Mouse (Mus musculus) embryonic facial prominence, embryonic 10.5 days (tissue): ENCODE data around the gene Eri2. TPM values are rescaled to one million over a fixed set of nuclear protein-coding genes. Genes with fewer than 3 reads are reported as not detected.
"Not testable (repeated sequence)": the region's sequence is repeated elsewhere in the genome, so short reads cannot be mapped to it uniquely, and the experiment has no call there.

ENCODE experiments used
- DNase-seq: peaks from one replicate; pipeline ENCODE4 v3.0.0-alpha.2; 2017; ENCODE audit warnings: low spot score
- H3K27ac ChIP-seq: fragments of 300-500 bp; sonication (generic); replicated peaks from 2 replicates; pipeline ENCODE4 v1.5.1; 2016; ENCODE audit warnings: mild to moderate bottlenecking
- H3K27me3 ChIP-seq: fragments of 300-500 bp; sonication (generic); replicated peaks from 2 replicates; pipeline ENCODE4 v1.6.1; 2016; ENCODE audit warnings: low read depth, mild to moderate bottlenecking; ENCODE audit not compliant: poor library complexity, severe bottlenecking
- H3K36me3 ChIP-seq: fragments of 300-500 bp; sonication (generic); replicated peaks from 2 replicates; pipeline ENCODE4 v1.6.1; 2016; ENCODE audit warnings: mild to moderate bottlenecking, moderate library complexity
- H3K4me1 ChIP-seq: fragments of 300-500 bp; sonication (generic); 2 replicates; pipeline ENCODE4 v1.6.1; 2016
- H3K4me3 ChIP-seq: fragments of 300-500 bp; sonication (generic); 2 replicates; pipeline ENCODE4 v1.5.1; 2016; ENCODE audit warnings: mild to moderate bottlenecking, moderate library complexity
- H3K9me3 ChIP-seq: fragments of 300-500 bp; sonication (generic); 2 replicates; pipeline ENCODE4 v1.6.1; 2016; ENCODE audit warnings: mild to moderate bottlenecking
- WGBS: fragments of 180-500 bp; shearing (Covaris S2); methylation state at CpG from one replicate; pipeline ENCODE4 v1.1.7; 2016; 5-methylcytosine and 5-hydroxymethylcytosine counted together
- polyA plus RNA-seq: library from polyadenylated mRNA; unstranded; fragments of >200 nt; fragmentation: Nextera tagmentation; extraction: Ambion mirVana; gene quantifications from 2 replicates; pipeline ENCODE4 v1.2.1, GENCODE M21; 2016

The Eri2 gene
- polyA plus RNA-seq, 1 experiment from 2014 or later: 28.1 TPM

GRCm38 (mm10) chr7:119783453-119783852 is 10.4 kb downstream of the Eri2 start:
- no peak overlapping the region for H3K4me3 ChIP-seq
- no peak overlapping the region for H3K27ac ChIP-seq
- H3K4me1 ChIP-seq: no peaks in the 10 kb centered on the region
- DNase-seq: no peak
- H3K9me3 ChIP-seq: no peaks in the 10 kb centered on the region
- WGBS: 95% methylated on average over 2 of the region's 2 CpGs
- peaks cover 61% of the 10 kb centered on the region for H3K36me3 ChIP-seq
- no peaks in the 10 kb centered on the region for H3K27me3 ChIP-seq

GRCm38 (mm10) chr7:119769895-119770294 is 24.0 kb downstream of the Eri2 start:
- DNase-seq: no peak
- Histone ChIP-seq H3K27ac (no peak overlapping the region), H3K9me3 (no peaks in the 10 kb centered on the region), H3K4me1 (no peaks in the 10 kb centered on the region), H3K4me3 (no peak overlapping the region), H3K36me3 (no peaks in the 10 kb centered on the region), H3K27me3 (no peaks in the 10 kb centered on the region)
- WGBS: 94% methylated on average over 8 of the region's 8 CpGs

GRCm38 (mm10) chr7:119766996-119767395 is 26.9 kb downstream of the Eri2 start:
- no peaks in the 10 kb centered on the region for H3K4me1 ChIP-seq
- H3K27me3 ChIP-seq: no peaks in the 10 kb centered on the region
- no peaks in the 10 kb centered on the region for H3K9me3 ChIP-seq
- DNase-seq: no peak
- H3K27ac ChIP-seq: no peak overlapping the region
- no peak overlapping the region for H3K4me3 ChIP-seq
- H3K36me3 ChIP-seq: no peaks in the 10 kb centered on the region
- 82% methylated on average over 6 of the region's 6 CpGs for WGBS

- Histone ChIP-seq H3K9me3 (no peaks in the 10 kb centered on the region), H3K4me1 (no peaks in the 10 kb centered on the region)
- no peak for DNase-seq
Measured at GRCm38 (mm10) chr7:119764377-119764776, 29.5 kb downstream of the Eri2 start.

GRCm38 (mm10) chr7:119762166-119762697 is 31.6 kb downstream of the Eri2 start:
- WGBS: 76% methylated on average over 4 of the region's 4 CpGs
- Histone ChIP-seq H3K4me3 (no peak overlapping the region), H3K27ac (no peak overlapping the region), H3K4me1 (no peaks in the 10 kb centered on the region), H3K27me3 (no peaks in the 10 kb centered on the region), H3K36me3 (no peaks in the 10 kb centered on the region), H3K9me3 (no peaks in the 10 kb centered on the region)
- DNase-seq: no peak

More at GRCm38 (mm10) chr7:119764377-119764776, 29.5 kb downstream of the Eri2 start:
- no peaks in the 10 kb centered on the region for H3K27me3 ChIP-seq
- H3K36me3 ChIP-seq: no peaks in the 10 kb centered on the region
- WGBS: 96% methylated on average over 3 of the region's 3 CpGs
- H3K27ac ChIP-seq: no peak overlapping the region
- no peak overlapping the region for H3K4me3 ChIP-seq

- Histone ChIP-seq H3K4me1 (no peaks in the 10 kb centered on the region), H3K27ac (no peak within 1 kb of the TSS), H3K27me3 (no peaks in the 10 kb centered on the region), H3K36me3 (no peaks in the 10 kb centered on the region), H3K4me3 (no peak within 1 kb of the TSS), H3K9me3 (no peaks in the 10 kb centered on the region)
- DNase-seq: no peak
- WGBS: 71% methylated on average over 11 of the region's 11 CpGs
Measured at GRCm38 (mm10) chr7:119760527-119760951, 33.3 kb downstream of the Eri2 start, which contains the start of gene Acsm3. TSS of gene Acsm3 (plus strand) at chr7:119760923.

GRCm38 (mm10) chr7:119753696-119754095 is 40.2 kb downstream of the Eri2 start:
- H3K27ac ChIP-seq: no peak overlapping the region
- no peak for DNase-seq

GRCm38 (mm10) chr7:119749942-119750341 is 43.9 kb downstream of the Eri2 start:
- no peaks in the 10 kb centered on the region for H3K9me3 ChIP-seq
- no peak overlapping the region for H3K4me3 ChIP-seq
- H3K27ac ChIP-seq: no peak overlapping the region
- no peaks in the 10 kb centered on the region for H3K4me1 ChIP-seq
- H3K36me3 ChIP-seq: no peaks in the 10 kb centered on the region
- DNase-seq: no peak
- H3K27me3 ChIP-seq: no peaks in the 10 kb centered on the region
- WGBS: 70% methylated on average over 2 of the region's 2 CpGs

More at GRCm38 (mm10) chr7:119753696-119754095, 40.2 kb downstream of the Eri2 start:
- Histone ChIP-seq H3K36me3 (no peaks in the 10 kb centered on the region), H3K9me3 (no peaks in the 10 kb centered on the region), H3K4me1 (no peaks in the 10 kb centered on the region), H3K4me3 (no peak overlapping the region), H3K27me3 (no peaks in the 10 kb centered on the region)
- 85% methylated on average over 1 of the region's 1 CpGs for WGBS

- H3K4me3 ChIP-seq: no peak overlapping the region
- 75% methylated on average over 1 of the region's 2 CpGs for WGBS
Measured at GRCm38 (mm10) chr7:119748761-119749160, 45.1 kb downstream of the Eri2 start.

GRCm38 (mm10) chr7:119745869-119746268 is 48.0 kb downstream of the Eri2 start:
- no peak for DNase-seq
- Histone ChIP-seq H3K4me3 (no peak overlapping the region), H3K4me1 (peaks cover 6% of the 10 kb centered on the region), H3K27ac (no peak overlapping the region), H3K36me3 (no peaks in the 10 kb centered on the region), H3K27me3 (peaks cover 10% of the 10 kb centered on the region), H3K9me3 (no peaks in the 10 kb centered on the region)
- 92% methylated on average over 1 of the region's 1 CpGs for WGBS

More at GRCm38 (mm10) chr7:119748761-119749160, 45.1 kb downstream of the Eri2 start:
- H3K9me3 ChIP-seq: no peaks in the 10 kb centered on the region
- DNase-seq: no peak
- H3K4me1 ChIP-seq: peaks cover 6% of the 10 kb centered on the region
- H3K27me3 ChIP-seq: peaks cover 4% of the 10 kb centered on the region; the same call in 1 of the 2 replicates
- H3K27ac ChIP-seq: no peak overlapping the region
- H3K36me3 ChIP-seq: no peaks in the 10 kb centered on the region

- 8% methylated on average over 34 of the region's 34 CpGs for WGBS
- no peaks in the 10 kb centered on the region for H3K36me3 ChIP-seq
- H3K27me3 ChIP-seq: peaks cover 10% of the 10 kb centered on the region
- peak; percentile 60 for DNase-seq
- peak overlapping the region; percentile 42 for H3K4me3 ChIP-seq
- peaks cover 6% of the 10 kb centered on the region for H3K4me1 ChIP-seq
- H3K9me3 ChIP-seq: no peaks in the 10 kb centered on the region
- H3K27ac ChIP-seq: peak overlapping the region; percentile 44; the same call in 1 of the 2 replicates
Measured at GRCm38 (mm10) chr7:119744321-119744720, 49.5 kb downstream of the Eri2 start.

- Histone ChIP-seq H3K27me3 (peaks cover 15% of the 10 kb centered on the region), H3K4me3 (peak overlapping the region; percentile 52), H3K27ac (peak overlapping the region; percentile 66)
- not testable (repeated sequence) for H3K4me1 ChIP-seq, H3K36me3 ChIP-seq, H3K9me3 ChIP-seq
- DNase-seq: peak; percentile 53
- WGBS: 4% methylated on average over 44 of the region's 44 CpGs
Measured at GRCm38 (mm10) chr7:119739798-119740468, 53.9 kb downstream of the Eri2 start.

- Histone ChIP-seq H3K36me3 (no peaks in the 10 kb centered on the region), H3K4me1 (no peaks in the 10 kb centered on the region), H3K27ac (no peak overlapping the region), H3K9me3 (no peaks in the 10 kb centered on the region), H3K27me3 (peaks cover 12% of the 10 kb centered on the region), H3K4me3 (no peak overlapping the region)
- WGBS: 84% methylated on average over 2 of the region's 2 CpGs
- no peak for DNase-seq
Measured at GRCm38 (mm10) chr7:119738877-119739276, 55.0 kb downstream of the Eri2 start.
